Mouse (Mus musculus): ENCODE measurements around the gene Shld2.

The Shld2 gene

GRCm38 (mm10) chr14:34290229-34290628, 20.1 kb downstream of the Shld2 start:
- TF ChIP-seq POU5F1 (IDR thresholded peaks at IDR 0.05; ENCODE audit: borderline replicate concordance, low read length), result no peak
- TF ChIP-seq CTCF (conservative IDR thresholded peaks at IDR 0.05; ENCODE audit: low read length), result no peak
- TF ChIP-seq NANOG (IDR thresholded peaks at IDR 0.05; ENCODE audit: borderline replicate concordance, low read length), result no peak
- H3K4me1 ChIP-seq (replicated peaks; ENCODE audit: low read depth, low read length), result 0 out of 2 replicates have a peak, but pooled peaks cover 3% of the 10 kb centered on the region
- no peaks in the 10 kb centered on the region for H3K36me3 ChIP-seq (ENCODE audit: insufficient read depth, low read length)
- H3K4me3 ChIP-seq (replicated peaks; ENCODE audit: low read length), result no peak overlapping the region
- H3K27me3 ChIP-seq (ENCODE audit: insufficient read depth, low read length), result no peaks in the 10 kb centered on the region
- no peaks in the 10 kb centered on the region for H3K9me3 ChIP-seq (ENCODE audit: low read length)

GRCm38 (mm10) chr14:34289259-34290015, 20.9 kb downstream of the Shld2 start:
- Histone ChIP-seq H3K4me3 (replicated peaks; ENCODE audit: low read length) (no peak overlapping the region), H3K27me3 (ENCODE audit: insufficient read depth, low read length) (no peaks in the 10 kb centered on the region), H3K4me1 (replicated peaks; ENCODE audit: low read depth, low read length) (0 out of 2 replicates have a peak, but pooled peaks cover under 1% of the 10 kb centered on the region), H3K36me3 (ENCODE audit: insufficient read depth, low read length) (no peaks in the 10 kb centered on the region), H3K9me3 (ENCODE audit: low read length) (no peaks in the 10 kb centered on the region)
- TF ChIP-seq NANOG (IDR thresholded peaks at IDR 0.05; ENCODE audit: borderline replicate concordance, low read length), result no peak
- no peak for TF ChIP-seq CTCF (conservative IDR thresholded peaks at IDR 0.05; ENCODE audit: low read length)
- TF ChIP-seq POU5F1 (IDR thresholded peaks at IDR 0.05; ENCODE audit: borderline replicate concordance, low read length), result no peak

- Histone ChIP-seq H3K9me3 (ENCODE audit: low read length) (no peaks in the 10 kb centered on the region), H3K4me1 (replicated peaks; ENCODE audit: low read depth, low read length) (no peaks in the 10 kb centered on the region), H3K36me3 (ENCODE audit: insufficient read depth, low read length) (no peaks in the 10 kb centered on the region), H3K4me3 (replicated peaks; ENCODE audit: low read length) (no peak overlapping the region), H3K27me3 (ENCODE audit: insufficient read depth, low read length) (no peaks in the 10 kb centered on the region)
- TF ChIP-seq CTCF (conservative IDR thresholded peaks at IDR 0.05; ENCODE audit: low read length), result no peak
- no peak for TF ChIP-seq NANOG (IDR thresholded peaks at IDR 0.05; ENCODE audit: borderline replicate concordance, low read length)
- no peak for TF ChIP-seq POU5F1 (IDR thresholded peaks at IDR 0.05; ENCODE audit: borderline replicate concordance, low read length)
Observed at GRCm38 (mm10) chr14:34288396-34288795, 21.9 kb downstream of the Shld2 start.

- no peak for TF ChIP-seq POU5F1 (IDR thresholded peaks at IDR 0.05; ENCODE audit: borderline replicate concordance, low read length)
- Histone ChIP-seq H3K4me1 (replicated peaks; ENCODE audit: low read depth, low read length) (peaks cover 9% of the 10 kb centered on the region), H3K9me3 (ENCODE audit: low read length) (no peaks in the 10 kb centered on the region), H3K36me3 (ENCODE audit: insufficient read depth, low read length) (no peaks in the 10 kb centered on the region), H3K27me3 (ENCODE audit: insufficient read depth, low read length) (no peaks in the 10 kb centered on the region), H3K4me3 (replicated peaks; ENCODE audit: low read length) (no peak overlapping the region)
Observed at GRCm38 (mm10) chr14:34281736-34282269, 28.5 kb downstream of the Shld2 start.

GRCm38 (mm10) chr14:34280798-34281197, 29.5 kb downstream of the Shld2 start:
- no peaks in the 10 kb centered on the region for H3K27me3 ChIP-seq (ENCODE audit: insufficient read depth, low read length)
- no peaks in the 10 kb centered on the region for H3K9me3 ChIP-seq (ENCODE audit: low read length)
- H3K36me3 ChIP-seq (ENCODE audit: insufficient read depth, low read length), result no peaks in the 10 kb centered on the region
- no peak for TF ChIP-seq NANOG (IDR thresholded peaks at IDR 0.05; ENCODE audit: borderline replicate concordance, low read length)
- TF ChIP-seq CTCF (conservative IDR thresholded peaks at IDR 0.05; ENCODE audit: low read length), result no peak
- TF ChIP-seq POU5F1 (IDR thresholded peaks at IDR 0.05; ENCODE audit: borderline replicate concordance, low read length), result no peak
- no peak overlapping the region for H3K4me3 ChIP-seq (replicated peaks; ENCODE audit: low read length)
- H3K4me1 ChIP-seq (replicated peaks; ENCODE audit: low read depth, low read length), result peaks cover 9% of the 10 kb centered on the region

GRCm38 (mm10) chr14:34279726-34280125, 30.6 kb downstream of the Shld2 start:
- no peaks in the 10 kb centered on the region for H3K27me3 ChIP-seq (ENCODE audit: insufficient read depth, low read length)
- no peak for TF ChIP-seq POU5F1 (IDR thresholded peaks at IDR 0.05; ENCODE audit: borderline replicate concordance, low read length)
- H3K9me3 ChIP-seq (ENCODE audit: low read length), result no peaks in the 10 kb centered on the region
- no peak overlapping the region for H3K4me3 ChIP-seq (replicated peaks; ENCODE audit: low read length)
- H3K36me3 ChIP-seq (ENCODE audit: insufficient read depth, low read length), result no peaks in the 10 kb centered on the region
- H3K4me1 ChIP-seq (replicated peaks; ENCODE audit: low read depth, low read length), result peaks cover 9% of the 10 kb centered on the region

- no peak overlapping the region for H3K4me3 ChIP-seq (replicated peaks; ENCODE audit: low read length)
- H3K4me1 ChIP-seq (replicated peaks; ENCODE audit: low read depth, low read length), result peaks cover 9% of the 10 kb centered on the region
- H3K36me3 ChIP-seq (ENCODE audit: insufficient read depth, low read length), result no peaks in the 10 kb centered on the region
- no peak for TF ChIP-seq NANOG (IDR thresholded peaks at IDR 0.05; ENCODE audit: borderline replicate concordance, low read length)
- no peaks in the 10 kb centered on the region for H3K9me3 ChIP-seq (ENCODE audit: low read length)
- H3K27me3 ChIP-seq (ENCODE audit: insufficient read depth, low read length), result no peaks in the 10 kb centered on the region
Observed at GRCm38 (mm10) chr14:34275225-34275624, 35.1 kb downstream of the Shld2 start.

- Histone ChIP-seq H3K27me3 (ENCODE audit: insufficient read depth, low read length) (no peaks in the 10 kb centered on the region), H3K36me3 (ENCODE audit: insufficient read depth, low read length) (no peaks in the 10 kb centered on the region), H3K4me1 (replicated peaks; ENCODE audit: low read depth, low read length) (peaks cover 9% of the 10 kb centered on the region), H3K4me3 (replicated peaks; ENCODE audit: low read length) (no peak overlapping the region), H3K9me3 (ENCODE audit: low read length) (no peaks in the 10 kb centered on the region)
- TF ChIP-seq NANOG (IDR thresholded peaks at IDR 0.05; ENCODE audit: borderline replicate concordance, low read length) (no peak), CTCF (conservative IDR thresholded peaks at IDR 0.05; ENCODE audit: low read length) (no peak), POU5F1 (IDR thresholded peaks at IDR 0.05; ENCODE audit: borderline replicate concordance, low read length) (no peak)
Observed at GRCm38 (mm10) chr14:34274141-34274540, 36.2 kb downstream of the Shld2 start.

- H3K36me3 ChIP-seq (ENCODE audit: insufficient read depth, low read length), result no peaks in the 10 kb centered on the region
- peaks cover 13% of the 10 kb centered on the region for H3K4me1 ChIP-seq (replicated peaks; ENCODE audit: low read depth, low read length)
- H3K27me3 ChIP-seq (ENCODE audit: insufficient read depth, low read length), result no peaks in the 10 kb centered on the region
- H3K4me3 ChIP-seq (replicated peaks; ENCODE audit: low read length), result no peak overlapping the region
- TF ChIP-seq POU5F1 (IDR thresholded peaks at IDR 0.05; ENCODE audit: borderline replicate concordance, low read length) (no peak), CTCF (conservative IDR thresholded peaks at IDR 0.05; ENCODE audit: low read length) (peak; percentile 35), NANOG (IDR thresholded peaks at IDR 0.05; ENCODE audit: borderline replicate concordance, low read length) (no peak)
- no peaks in the 10 kb centered on the region for H3K9me3 ChIP-seq (ENCODE audit: low read length)
Observed at GRCm38 (mm10) chr14:34273280-34273679, 37.0 kb downstream of the Shld2 start.
